Mouse (Mus musculus): ENCODE measurements around the gene Arl10. TPM values are rescaled to one million over a fixed set of nuclear protein-coding genes. Genes with fewer than 3 reads are reported as not detected.
"Not testable (repeated sequence)": the region's sequence is repeated elsewhere in the genome, so short reads cannot be mapped to it uniquely, and the experiment has no call there.

Arl10 gene
- polyA plus RNA-seq, 1 experiment, result 24.8 TPM

GRCm38 (mm10) chr13:54609301-54609700, 34.5 kb downstream of the Arl10 start:
- Histone ChIP-seq H3ac (ENCODE audit: control insufficient read depth, insufficient read length, low read depth) (no peak overlapping the region), H3K79me3 (ENCODE audit: low read depth) (no peaks in the 10 kb centered on the region), H3K36me3 (ENCODE audit: control insufficient read depth, insufficient read depth) (no peaks in the 10 kb centered on the region), H3K27me3 (ENCODE audit: control insufficient read depth, insufficient read depth, insufficient read length) (no peaks in the 10 kb centered on the region), H3K4me3 (ENCODE audit: insufficient read depth, poor library complexity, severe bottlenecking) (no peak overlapping the region), H3K79me2 (ENCODE audit: control insufficient read depth, insufficient read depth) (no peaks in the 10 kb centered on the region)
- TF ChIP-seq MAX (IDR thresholded peaks at IDR 0.05) (no peak), MYOG (IDR thresholded peaks at IDR 0.05; ENCODE audit: control insufficient read depth, extremely low read depth, insufficient read length) (no peak), CTCF (IDR thresholded peaks at IDR 0.05; ENCODE audit: control insufficient read depth, insufficient read depth, insufficient read length) (no peak), FOSL1 (IDR thresholded peaks at IDR 0.05; ENCODE audit: insufficient read depth, low read length, poor library complexity, severe bottlenecking) (no peak), USF1 (IDR thresholded peaks at IDR 0.05; ENCODE audit: low read depth) (no peak), MYOD1 (IDR thresholded peaks at IDR 0.05; ENCODE audit: control insufficient read depth, insufficient read length, low read depth) (no peak), CEBPB (IDR thresholded peaks at IDR 0.05; ENCODE audit: low read depth) (no peak)

- peak overlapping the region; percentile 49 for H3K4me3 ChIP-seq (ENCODE audit: insufficient read depth, poor library complexity, severe bottlenecking)
- no peak for TF ChIP-seq MYOG (IDR thresholded peaks at IDR 0.05; ENCODE audit: control insufficient read depth, extremely low read depth, insufficient read length)
- no peak for TF ChIP-seq FOSL1 (IDR thresholded peaks at IDR 0.05; ENCODE audit: insufficient read depth, low read length, poor library complexity, severe bottlenecking)
- no peak for TF ChIP-seq MYOD1 (IDR thresholded peaks at IDR 0.05; ENCODE audit: control insufficient read depth, insufficient read length, low read depth)
- no peak for TF ChIP-seq CEBPB (IDR thresholded peaks at IDR 0.05; ENCODE audit: low read depth)
- no peak for TF ChIP-seq MAX (IDR thresholded peaks at IDR 0.05)
- TF ChIP-seq CTCF (IDR thresholded peaks at IDR 0.05; ENCODE audit: control insufficient read depth, insufficient read depth, insufficient read length), result no peak
- no peak for TF ChIP-seq USF1 (IDR thresholded peaks at IDR 0.05; ENCODE audit: low read depth)
- H3ac ChIP-seq (ENCODE audit: control insufficient read depth, insufficient read length, low read depth), result peak overlapping the region; percentile 54
- H3K79me2 ChIP-seq (ENCODE audit: control insufficient read depth, insufficient read depth), result no peaks in the 10 kb centered on the region
- no peaks in the 10 kb centered on the region for H3K27me3 ChIP-seq (ENCODE audit: control insufficient read depth, insufficient read depth, insufficient read length)
- H3K36me3 ChIP-seq (ENCODE audit: control insufficient read depth, insufficient read depth), result no peaks in the 10 kb centered on the region
- H3K79me3 ChIP-seq (ENCODE audit: low read depth), result no peaks in the 10 kb centered on the region
These were observed 35.8 kb downstream of the Arl10 start for GRCm38 (mm10) chr13:54610613-54610971.

GRCm38 (mm10) chr13:54610972-54611754, 36.3 kb downstream of the Arl10 start, which contains the start of gene Cltb:
Cltb (minus strand) TSS chr13:54611344.
- no peaks in the 10 kb centered on the region for H3K27me3 ChIP-seq (ENCODE audit: control insufficient read depth, insufficient read depth, insufficient read length)
- TF ChIP-seq MAX (IDR thresholded peaks at IDR 0.05) (peak; percentile 22), MYOG (IDR thresholded peaks at IDR 0.05; ENCODE audit: control insufficient read depth, extremely low read depth, insufficient read length) (no peak)
- H3K36me3 ChIP-seq (ENCODE audit: control insufficient read depth, insufficient read depth), result no peaks in the 10 kb centered on the region
- no peaks in the 10 kb centered on the region for H3K79me3 ChIP-seq (ENCODE audit: low read depth)
- peak within 1 kb of the TSS; percentile 54 for H3ac ChIP-seq (ENCODE audit: control insufficient read depth, insufficient read length, low read depth)
- H3K79me2 ChIP-seq (ENCODE audit: control insufficient read depth, insufficient read depth), result no peaks in the 10 kb centered on the region
- peak within 1 kb of the TSS; percentile 49 for H3K4me3 ChIP-seq (ENCODE audit: insufficient read depth, poor library complexity, severe bottlenecking)

- not testable (repeated sequence) for H3K27me3 ChIP-seq (ENCODE audit: control insufficient read depth, insufficient read depth, insufficient read length); H3K36me3 ChIP-seq (ENCODE audit: control insufficient read depth, insufficient read depth); H3K79me2 ChIP-seq (ENCODE audit: control insufficient read depth, insufficient read depth); H3K4me3 ChIP-seq (ENCODE audit: insufficient read depth, poor library complexity, severe bottlenecking); H3ac ChIP-seq (ENCODE audit: control insufficient read depth, insufficient read length, low read depth); H3K79me3 ChIP-seq (ENCODE audit: low read depth)
These were observed 38.3 kb downstream of the Arl10 start for GRCm38 (mm10) chr13:54613141-54613540.

GRCm38 (mm10) chr13:54616307-54616706, 41.5 kb downstream of the Arl10 start:
- TF ChIP-seq MYOG (IDR thresholded peaks at IDR 0.05; ENCODE audit: control insufficient read depth, extremely low read depth, insufficient read length) (no peak), CTCF (IDR thresholded peaks at IDR 0.05; ENCODE audit: control insufficient read depth, insufficient read depth, insufficient read length) (no peak), USF1 (IDR thresholded peaks at IDR 0.05; ENCODE audit: low read depth) (no peak), FOSL1 (IDR thresholded peaks at IDR 0.05; ENCODE audit: insufficient read depth, low read length, poor library complexity, severe bottlenecking) (no peak), MYOD1 (IDR thresholded peaks at IDR 0.05; ENCODE audit: control insufficient read depth, insufficient read length, low read depth) (no peak), CEBPB (IDR thresholded peaks at IDR 0.05; ENCODE audit: low read depth) (no peak), MAX (IDR thresholded peaks at IDR 0.05) (no peak)
- H3K79me2 ChIP-seq (ENCODE audit: control insufficient read depth, insufficient read depth), result no peaks in the 10 kb centered on the region
- H3K36me3 ChIP-seq (ENCODE audit: control insufficient read depth, insufficient read depth), result no peaks in the 10 kb centered on the region
- no peaks in the 10 kb centered on the region for H3K79me3 ChIP-seq (ENCODE audit: low read depth)
- H3K4me3 ChIP-seq (ENCODE audit: insufficient read depth, poor library complexity, severe bottlenecking), result no peak overlapping the region
- no peak overlapping the region for H3ac ChIP-seq (ENCODE audit: control insufficient read depth, insufficient read length, low read depth)
- no peaks in the 10 kb centered on the region for H3K27me3 ChIP-seq (ENCODE audit: control insufficient read depth, insufficient read depth, insufficient read length)

- no peak overlapping the region for H3ac ChIP-seq (ENCODE audit: control insufficient read depth, insufficient read length, low read depth)
- peaks cover 2% of the 10 kb centered on the region for H3K79me3 ChIP-seq (ENCODE audit: low read depth)
- H3K36me3 ChIP-seq (ENCODE audit: control insufficient read depth, insufficient read depth), result no peaks in the 10 kb centered on the region
- H3K27me3 ChIP-seq (ENCODE audit: control insufficient read depth, insufficient read depth, insufficient read length), result no peaks in the 10 kb centered on the region
- TF ChIP-seq USF1 (IDR thresholded peaks at IDR 0.05; ENCODE audit: low read depth), result no peak
- no peak for TF ChIP-seq FOSL1 (IDR thresholded peaks at IDR 0.05; ENCODE audit: insufficient read depth, low read length, poor library complexity, severe bottlenecking)
- TF ChIP-seq MYOG (IDR thresholded peaks at IDR 0.05; ENCODE audit: control insufficient read depth, extremely low read depth, insufficient read length), result no peak
- TF ChIP-seq CTCF (IDR thresholded peaks at IDR 0.05; ENCODE audit: control insufficient read depth, insufficient read depth, insufficient read length), result no peak
- TF ChIP-seq CEBPB (IDR thresholded peaks at IDR 0.05; ENCODE audit: low read depth), result no peak
- no peak for TF ChIP-seq MYOD1 (IDR thresholded peaks at IDR 0.05; ENCODE audit: control insufficient read depth, insufficient read length, low read depth)
- TF ChIP-seq MAX (IDR thresholded peaks at IDR 0.05), result no peak
- no peak overlapping the region for H3K4me3 ChIP-seq (ENCODE audit: insufficient read depth, poor library complexity, severe bottlenecking)
- peaks cover 4% of the 10 kb centered on the region for H3K79me2 ChIP-seq (ENCODE audit: control insufficient read depth, insufficient read depth)
These were observed 42.2 kb downstream of the Arl10 start for GRCm38 (mm10) chr13:54616998-54617397.

Measured in C2C12 (cell line).